Mouse (Mus musculus) A20 (cell line): ENCODE measurements at regions not wholly inside any gene's neighbourhood (a gene's known extent, or its start where the extent isn't known, plus 50 kb on each side); places are given as distances from the start of the nearest gene placed in this dataset.

Experiments
- DNase-seq: peaks from one replicate; pipeline ENCODE4 v3.0.0-alpha.2; 2011; ENCODE audit warnings: low read depth, low spot score

DNA sequence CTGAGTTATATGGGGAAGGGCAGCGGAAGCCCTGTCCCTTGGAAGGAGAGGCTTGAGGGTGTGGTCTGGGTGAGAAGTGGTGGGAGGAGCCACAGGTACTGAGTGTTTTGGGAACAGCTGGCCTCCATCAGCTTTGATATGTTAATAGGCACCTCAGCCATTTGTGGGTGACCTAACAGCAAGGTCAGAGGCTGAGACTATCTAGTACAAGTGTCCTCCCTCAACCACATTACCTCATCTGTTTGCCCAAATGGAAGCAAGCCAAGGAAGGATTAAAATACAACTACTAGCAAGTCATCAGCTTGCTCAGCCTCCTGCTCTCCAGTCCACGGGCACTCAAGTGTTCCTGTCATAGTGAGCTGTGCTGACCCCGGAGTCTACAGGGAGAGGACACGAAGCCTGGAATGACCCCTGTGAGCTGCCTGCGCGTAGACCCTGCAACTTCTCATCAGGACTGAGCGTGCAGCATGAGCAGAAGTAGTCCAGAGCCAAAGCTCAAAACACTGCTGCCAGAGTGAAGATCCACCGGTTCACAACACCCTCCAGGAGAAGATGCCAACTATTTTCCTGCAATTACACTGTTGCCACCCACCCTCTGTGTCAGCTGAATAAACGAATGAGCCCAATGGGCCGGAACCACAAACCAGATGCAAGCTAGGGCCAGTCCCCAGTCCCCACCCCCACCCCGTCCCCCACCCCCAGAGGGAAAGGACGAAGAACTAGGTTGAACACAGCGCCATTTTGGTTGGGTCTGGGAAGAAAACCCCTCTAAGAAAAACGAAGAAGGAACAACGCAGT, 239.6 kb downstream of the Qk start:
- DNase-seq: no peak

- DNase-seq: no peak
Observed at GRCm38 (mm10) chr17:10078536-10079319, 240.9 kb downstream of the Qk start.

DNA sequence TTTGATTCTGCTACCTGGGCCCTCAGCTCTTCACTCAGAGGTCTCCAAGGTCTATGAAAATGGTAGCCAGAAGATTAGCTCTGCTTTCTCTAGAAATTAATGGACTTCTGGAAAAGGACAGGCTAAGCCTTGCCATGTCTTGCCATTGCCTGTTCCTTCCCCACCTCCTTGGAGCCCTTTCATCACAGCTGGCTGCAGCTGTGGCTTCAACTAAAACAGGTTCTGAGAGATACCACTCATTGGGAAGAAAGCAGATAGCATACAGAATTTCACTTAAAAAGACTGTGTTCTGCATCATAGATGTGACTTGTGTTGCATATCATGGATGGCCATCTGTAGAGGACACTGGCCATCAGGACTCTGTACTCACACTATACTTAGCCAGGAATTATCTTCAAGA, 246.4 kb downstream of the Qk start:
- no peak for DNase-seq

GRCm38 (mm10) chr17:10069251-10069650, 250.4 kb downstream of the Qk start:
- DNase-seq: no peak

GRCm38 (mm10) chr17:10065131-10065530, 254.5 kb downstream of the Qk start:
- no peak for DNase-seq

GRCm38 (mm10) chr17:10062546-10063100, 257.0 kb downstream of the Qk start:
- DNase-seq: no peak

- no peak for DNase-seq
Observed at GRCm38 (mm10) chr17:10057736-10058135, 261.9 kb downstream of the Qk start.

DNA sequence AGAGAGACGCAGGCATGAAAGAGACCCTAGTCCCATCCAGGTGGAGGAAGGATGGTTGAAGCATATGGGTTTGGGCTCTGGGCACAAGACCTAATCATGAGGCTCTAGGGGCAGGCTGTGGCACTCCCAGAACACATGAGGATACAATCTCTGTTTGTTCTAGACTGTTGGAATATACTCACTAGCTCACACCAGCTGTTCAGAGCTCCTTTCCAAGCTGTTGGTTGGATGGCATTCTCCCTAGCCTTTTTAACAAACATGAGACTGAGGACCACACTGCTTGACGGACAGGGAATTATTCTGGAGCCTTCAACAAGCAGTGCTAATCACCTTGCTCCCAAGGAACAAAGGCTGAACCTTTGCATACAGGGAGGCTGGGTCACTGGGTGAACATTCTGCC, 263.6 kb downstream of the Qk start:
- DNase-seq: no peak

DNA sequence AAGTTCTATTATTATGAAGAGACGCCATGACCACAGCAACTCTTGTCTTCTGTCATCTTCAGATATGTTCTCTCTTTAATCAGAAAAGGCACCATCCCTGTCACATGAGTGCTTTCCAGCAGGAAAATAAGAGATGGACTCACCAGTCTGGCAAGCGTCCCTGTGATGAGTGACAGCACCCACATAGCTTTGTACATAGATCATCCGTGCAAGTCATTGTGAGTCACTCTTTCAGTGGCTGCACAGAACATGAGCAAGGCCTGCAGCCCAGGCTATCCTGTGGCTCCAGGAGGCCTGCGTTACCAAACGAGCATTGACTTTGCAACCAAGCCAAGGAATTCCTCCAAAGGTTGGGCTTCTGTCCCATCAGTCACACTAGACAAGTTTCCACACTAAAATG, 265.3 kb downstream of the Qk start:
- DNase-seq: no peak

DNA sequence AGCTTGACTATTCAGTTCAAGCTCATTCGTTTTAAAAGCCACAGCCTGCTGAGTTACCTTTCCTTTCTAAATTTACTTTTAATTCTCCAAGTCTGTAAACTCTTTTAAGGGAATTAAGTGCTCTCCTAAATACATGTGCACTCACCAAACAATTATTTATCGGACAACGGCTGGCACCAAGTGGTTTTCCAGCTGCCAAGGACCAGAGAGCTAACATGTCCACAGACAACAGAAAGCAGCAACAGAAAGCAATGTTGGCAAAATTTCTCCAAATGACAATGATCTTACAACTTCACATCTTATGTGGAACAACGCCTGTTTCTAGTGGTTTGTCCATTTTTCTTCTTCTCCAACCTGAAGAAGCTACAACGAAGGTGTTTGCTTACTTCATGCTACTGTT, 275.3 kb downstream of the Qk start:
- no peak for DNase-seq

- no peak for DNase-seq
Observed at GRCm38 (mm10) chr17:10042042-10042652, 277.5 kb downstream of the Qk start.

- DNase-seq: no peak
Observed at GRCm38 (mm10) chr17:10040951-10041359, 278.7 kb downstream of the Qk start.

- DNase-seq: no peak
Observed at GRCm38 (mm10) chr17:10040375-10040774, 279.3 kb downstream of the Qk start.

- DNase-seq: no peak
Observed at GRCm38 (mm10) chr17:10037799-10038445, 281.7 kb downstream of the Qk start.

GRCm38 (mm10) chr17:10033510-10033909, 286.1 kb downstream of the Qk start:
- DNase-seq: no peak

GRCm38 (mm10) chr17:10031033-10031432, 288.6 kb downstream of the Qk start:
- no peak for DNase-seq

DNA sequence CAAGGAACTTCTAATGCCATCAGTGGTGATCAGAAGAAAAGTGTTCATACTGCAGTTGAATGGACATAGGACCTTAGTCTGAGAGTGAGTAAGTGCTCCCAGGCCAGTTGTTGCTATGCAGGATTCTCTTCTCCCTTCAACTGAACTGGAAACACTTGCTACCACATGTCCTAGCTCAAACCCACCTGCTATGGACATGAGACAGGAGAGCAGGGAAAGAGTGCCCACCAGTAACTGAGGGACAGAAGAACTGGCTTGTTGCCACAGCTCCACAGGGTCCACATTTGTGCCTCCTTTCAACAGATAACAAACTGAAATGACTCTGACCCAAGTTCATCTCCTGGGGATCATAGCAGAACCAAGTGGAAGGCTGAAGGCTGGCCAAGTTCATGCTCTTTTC, 292.9 kb downstream of the Qk start:
- no peak for DNase-seq

GRCm38 (mm10) chr17:10025212-10025611, 294.4 kb downstream of the Qk start:
- no peak for DNase-seq

DNA sequence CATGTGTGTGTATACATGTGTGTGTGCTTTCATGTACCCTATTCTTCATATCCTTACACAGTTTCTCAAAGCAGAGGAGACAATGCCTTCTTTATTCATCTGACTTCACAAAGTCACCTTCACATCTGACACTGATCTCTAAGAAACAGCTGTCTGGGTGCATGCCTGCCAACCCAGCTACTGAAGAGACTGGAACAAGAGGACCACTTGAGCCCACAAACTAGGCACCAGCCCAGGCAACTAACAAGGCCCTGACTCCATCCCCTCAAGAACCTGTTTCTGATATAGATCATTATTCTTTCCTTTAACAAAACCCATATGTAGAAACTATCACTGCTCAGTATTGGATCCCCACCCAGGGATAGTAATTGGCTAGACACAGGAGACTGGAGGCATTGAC, 295.3 kb downstream of the Qk start:
- no peak for DNase-seq

- DNase-seq: no peak
Observed at GRCm38 (mm10) chr17:10012161-10012560, 307.5 kb downstream of the Qk start.

DNA sequence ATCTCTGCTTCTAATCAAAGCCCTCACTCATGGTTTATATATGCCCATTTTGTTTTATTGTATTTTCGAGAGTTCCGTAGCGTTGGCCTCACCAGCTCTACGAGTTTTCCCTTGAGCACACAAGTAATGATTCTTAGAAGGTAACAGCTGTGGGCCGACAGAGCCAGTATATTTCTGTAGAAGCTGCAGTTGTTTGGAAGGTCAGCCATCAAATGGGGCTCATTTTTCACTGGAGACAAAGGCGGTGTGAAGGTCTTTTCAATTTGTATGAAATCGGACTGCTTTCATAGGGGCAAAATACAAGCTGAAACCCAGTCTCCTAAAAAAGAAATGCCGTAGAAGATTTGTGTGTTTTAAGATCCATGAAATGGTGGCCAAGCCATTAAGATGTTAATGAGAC, 307.9 kb downstream of the Qk start:
- no peak for DNase-seq

- DNase-seq: no peak
Observed at GRCm38 (mm10) chr17:10001071-10001591, 318.5 kb downstream of the Qk start.
